Mouse (Mus musculus): ENCODE measurements around the gene Hmx2. TPM values are rescaled to one million over a fixed set of nuclear protein-coding genes. Genes with fewer than 3 reads are reported as not detected.

Hmx2 gene
- total RNA-seq (2021): not detected
- long read RNA-seq, experiment 1, partial matches to known transcripts: 0 of 1 reads
- long read RNA-seq, experiment 1, other reads (novel, unspliced or antisense): 0 of 1 reads
- long read RNA-seq, experiment 2: 0 reads

DNA sequence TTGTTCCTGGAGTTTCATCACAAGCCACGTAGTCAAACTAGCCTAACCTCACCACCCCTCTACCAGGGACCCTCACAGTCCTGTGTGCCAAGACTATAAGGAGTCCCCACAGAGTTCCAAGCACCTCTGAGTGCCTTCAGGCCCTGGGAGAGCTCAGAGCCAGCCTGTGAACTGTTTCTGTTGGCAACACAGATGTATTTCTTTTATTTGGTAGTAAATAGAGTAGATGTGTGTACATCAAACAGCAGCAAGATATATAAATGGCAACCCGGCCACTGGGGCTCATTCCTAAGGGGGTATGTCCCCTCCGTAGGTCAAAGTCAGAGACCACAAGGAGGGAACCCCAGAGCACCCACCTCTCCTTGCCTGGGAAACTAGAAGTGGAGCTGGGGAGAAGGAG, at the start of gene Hmx2:
Gene Hmx2, plus strand, starts transcription at position 301 of the 400 bp plus-strand sequence.
- DNase-seq (ENCODE audit: low spot score in 2 of 2): no peak

GRCm38 (mm10) chr7:131503739-131504138, 44.8 kb upstream of the Hmx2 start:
- no peak for DNase-seq (ENCODE audit: low spot score in 2 of 2)

- DNase-seq (ENCODE audit: low spot score in 2 of 2): peak; percentile 78 to 87
Measured at GRCm38 (mm10) chr7:131539979-131540378, 8.6 kb upstream of the Hmx2 start.

DNA sequence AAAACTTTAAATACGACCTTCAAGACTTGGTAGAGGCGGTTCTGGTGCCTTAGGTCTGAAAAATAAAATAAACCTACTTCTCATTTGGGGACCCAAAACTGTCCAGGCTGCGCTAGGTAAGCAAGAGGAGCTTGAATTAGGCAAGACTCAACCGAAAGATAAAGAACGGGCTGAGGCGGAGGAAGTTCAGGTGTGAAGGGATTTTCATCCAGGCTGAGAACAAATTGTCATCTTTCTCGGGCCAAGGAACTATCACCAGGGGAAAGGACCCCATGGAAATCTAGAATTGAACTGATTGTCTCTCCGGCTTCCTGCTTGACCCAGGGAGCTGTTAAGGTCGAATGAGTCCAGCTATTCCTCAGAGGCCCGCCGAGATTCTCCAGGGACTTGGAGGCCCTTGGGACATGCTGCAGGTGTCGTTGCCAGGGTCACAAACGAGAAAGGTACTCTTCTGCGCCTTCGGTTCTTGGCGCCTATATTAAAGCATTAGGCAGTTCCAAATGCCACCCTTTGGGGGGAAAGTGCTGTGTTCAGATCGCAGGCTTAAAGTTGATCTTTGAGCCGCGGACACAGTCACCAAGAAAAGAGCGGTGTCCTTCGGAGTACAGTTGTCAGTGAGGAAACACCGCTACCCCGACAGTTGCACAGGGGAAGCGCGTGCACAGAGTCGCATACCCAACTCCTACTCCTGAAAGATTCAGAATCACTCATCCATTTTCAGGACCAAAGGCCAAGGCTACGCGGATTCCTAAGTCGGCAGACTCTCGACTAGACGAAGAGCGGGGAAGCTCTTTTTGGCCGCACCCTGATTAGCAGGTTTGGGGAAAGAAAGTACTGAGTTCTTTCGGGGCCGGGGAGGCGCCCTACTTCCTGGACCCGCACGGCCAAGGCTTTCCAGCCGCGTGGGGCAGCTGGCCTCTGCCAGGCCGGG, 7.1 kb upstream of the Hmx2 start:
- no peak for DNase-seq (ENCODE audit: low spot score in 2 of 2)

- DNase-seq (ENCODE audit: low spot score in 2 of 2): no peak
Measured at GRCm38 (mm10) chr7:131542115-131542871, 6.3 kb upstream of the Hmx2 start, which contains the start of gene Hmx3. Hmx3 (plus strand) TSS chr7:131542867.

DNA sequence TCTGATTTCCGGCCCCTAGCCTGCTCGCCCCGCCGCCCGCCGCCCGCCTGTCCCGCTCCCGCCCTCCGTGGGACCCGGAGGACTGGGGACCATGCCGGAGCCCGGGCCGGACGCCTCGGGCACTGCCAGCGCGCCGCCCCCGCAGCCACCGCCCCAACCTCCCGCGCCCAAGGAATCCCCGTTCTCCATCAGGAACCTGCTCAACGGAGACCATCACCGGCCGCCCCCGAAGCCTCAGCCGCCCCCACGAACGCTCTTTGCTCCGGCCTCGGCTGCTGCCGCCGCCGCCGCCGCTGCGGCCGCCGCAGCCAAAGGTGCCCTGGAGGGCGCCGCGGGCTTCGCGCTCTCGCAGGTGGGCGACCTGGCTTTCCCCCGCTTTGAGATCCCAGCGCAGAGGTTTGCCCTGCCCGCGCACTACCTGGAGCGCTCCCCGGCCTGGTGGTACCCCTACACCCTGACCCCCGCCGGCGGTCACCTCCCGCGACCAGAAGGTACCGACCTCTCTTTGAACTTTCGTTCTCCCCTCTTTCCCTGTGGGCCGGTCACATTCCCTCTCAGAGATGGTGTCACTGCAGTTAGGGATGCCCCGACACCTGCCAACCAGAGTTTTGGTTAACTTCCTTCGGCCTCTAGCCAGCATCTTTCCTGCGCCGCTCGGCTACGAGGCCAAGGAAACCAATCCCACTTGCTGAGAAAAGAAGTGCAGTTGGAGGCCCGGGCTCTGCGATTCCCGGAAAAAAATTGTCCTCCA, 5.5 kb upstream of the Hmx2 start:
- no peak for DNase-seq (ENCODE audit: low spot score in 2 of 2)

- DNase-seq (ENCODE audit: low spot score in 2 of 2): no peak
Measured at GRCm38 (mm10) chr7:131543623-131544481, 4.7 kb upstream of the Hmx2 start.

- no peak for DNase-seq (ENCODE audit: low spot score in 2 of 2)
Measured at GRCm38 (mm10) chr7:131544871-131545270, 3.7 kb upstream of the Hmx2 start.

GRCm38 (mm10) chr7:131545701-131546385, 2.7 kb upstream of the Hmx2 start:
- no peak for DNase-seq (ENCODE audit: low spot score in 2 of 2)

DNA sequence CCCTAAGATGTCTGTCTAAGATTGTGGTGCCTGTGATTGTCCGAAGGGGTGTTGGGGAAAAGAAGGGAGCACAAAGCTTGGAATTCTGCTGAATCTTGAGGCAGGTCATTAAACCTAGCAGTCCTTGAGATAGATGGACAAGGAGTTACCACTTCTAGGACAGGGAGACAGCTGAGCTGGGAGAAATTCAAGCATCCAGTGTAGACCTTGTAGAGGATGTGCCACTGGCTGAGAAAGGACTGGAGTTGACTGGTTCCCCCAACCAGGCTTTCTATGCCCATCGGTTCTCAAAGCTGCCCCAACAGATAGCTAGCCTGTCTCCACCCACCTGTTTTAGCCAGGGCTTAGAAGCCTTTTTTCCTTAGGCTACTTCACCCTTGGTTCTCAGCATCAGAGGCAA, 2.1 kb upstream of the Hmx2 start:
- DNase-seq (ENCODE audit: low spot score in 2 of 2): no peak

DNA sequence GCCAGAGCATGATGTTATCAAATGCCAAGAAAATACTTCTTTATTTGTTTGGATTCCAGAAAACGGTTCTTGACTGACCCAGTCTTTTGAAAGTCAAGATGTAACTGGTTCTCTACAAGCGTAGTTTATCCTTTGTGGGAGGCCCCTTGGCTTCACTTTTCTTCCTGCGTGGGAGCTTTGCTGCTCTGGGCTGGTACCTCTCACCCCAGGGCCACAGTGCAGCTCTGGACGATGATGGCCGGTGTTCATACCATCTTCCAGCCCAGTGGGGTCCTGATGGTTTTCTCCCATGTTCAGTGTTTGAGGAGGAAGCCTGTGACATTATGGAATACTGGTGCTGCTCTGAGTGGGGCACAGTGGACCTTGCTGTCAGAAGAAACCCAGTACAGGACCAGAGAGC, 1.1 kb upstream of the Hmx2 start:
- DNase-seq (ENCODE audit: low spot score in 2 of 2): no peak

DNA sequence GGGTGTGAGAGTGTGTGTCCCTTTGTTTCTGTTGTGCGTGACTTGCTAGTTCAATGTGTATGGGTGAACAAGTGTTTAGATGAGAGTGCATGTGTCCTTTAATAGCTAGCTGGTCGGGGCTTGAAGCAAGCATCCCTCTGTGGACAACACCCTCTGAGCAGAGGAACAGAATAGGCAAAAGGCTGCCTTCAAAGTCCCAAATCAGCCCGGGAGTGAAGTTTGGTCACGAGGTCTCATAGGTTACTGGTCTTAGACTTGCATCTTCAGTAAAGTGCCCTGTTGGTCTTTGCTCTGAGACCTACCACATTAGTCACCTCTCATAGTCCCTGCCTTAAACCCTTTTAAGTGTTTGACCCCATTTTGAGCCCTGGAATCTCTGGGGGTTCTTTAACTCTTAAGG, 2.9 kb downstream of the Hmx2 start:
- no peak for DNase-seq (ENCODE audit: low spot score in 2 of 2)

GRCm38 (mm10) chr7:131551931-131552741, 3.6 kb downstream of the Hmx2 start:
- no peak for DNase-seq (ENCODE audit: low spot score in 2 of 2)

DNA sequence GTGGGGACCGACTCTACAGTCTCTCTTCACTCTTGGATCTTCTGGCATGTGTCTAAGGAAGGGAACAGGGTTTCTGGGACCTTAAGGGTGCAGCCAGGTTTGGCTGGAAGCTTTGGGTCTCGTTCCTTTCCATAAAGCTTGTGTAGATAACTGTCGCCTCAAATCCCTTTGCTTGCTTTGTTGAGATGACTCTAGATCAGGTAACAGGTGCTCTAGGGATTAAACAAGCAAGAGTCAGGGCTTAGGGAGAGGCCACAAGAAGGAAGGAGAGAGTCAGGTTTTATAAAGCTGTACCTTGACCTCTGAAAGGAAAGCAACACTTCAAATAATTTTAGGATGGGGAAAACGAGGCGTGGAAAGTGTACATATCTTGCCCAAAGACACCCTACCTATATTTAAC, 4.2 kb downstream of the Hmx2 start:
- DNase-seq (ENCODE audit: low spot score in 2 of 2): no peak

GRCm38 (mm10) chr7:131553771-131554175, 5.2 kb downstream of the Hmx2 start:
- peak in 1 of 2 experiments; percentile 33 for DNase-seq (ENCODE audit: low spot score in 2 of 2)

GRCm38 (mm10) chr7:131554341-131555180, 6.0 kb downstream of the Hmx2 start:
- no peak for DNase-seq (ENCODE audit: low spot score in 2 of 2)

DNA sequence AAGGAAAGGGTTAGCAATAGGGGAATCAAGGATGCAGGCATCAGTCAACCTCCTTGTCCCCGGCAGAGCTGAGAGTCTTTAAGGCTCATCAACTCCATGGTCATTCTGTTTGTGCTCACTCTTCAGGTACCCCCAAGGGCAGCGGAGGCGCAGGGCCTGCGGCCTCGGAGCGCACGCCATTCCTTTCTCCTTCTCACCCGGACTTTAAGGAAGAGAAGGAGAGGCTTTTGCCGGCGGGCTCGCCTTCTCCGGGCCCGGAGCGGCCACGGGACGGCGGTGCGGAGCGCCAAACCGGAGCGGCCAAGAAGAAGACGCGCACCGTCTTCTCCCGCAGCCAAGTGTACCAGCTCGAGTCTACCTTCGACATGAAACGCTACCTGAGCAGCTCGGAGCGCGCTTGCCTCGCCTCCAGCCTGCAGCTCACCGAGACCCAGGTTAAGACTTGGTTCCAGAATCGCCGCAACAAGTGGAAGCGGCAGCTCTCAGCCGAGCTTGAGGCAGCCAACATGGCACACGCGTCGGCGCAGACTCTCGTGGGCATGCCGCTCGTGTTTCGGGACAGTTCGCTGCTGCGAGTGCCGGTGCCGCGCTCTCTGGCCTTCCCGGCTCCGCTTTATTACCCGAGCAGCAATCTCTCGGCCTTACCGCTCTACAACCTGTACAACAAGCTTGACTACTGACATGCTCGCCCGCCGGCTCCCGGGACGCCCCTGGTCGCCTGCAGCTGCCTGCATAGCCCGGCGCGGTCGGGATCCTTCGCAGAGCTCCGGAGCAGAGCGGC, 6.9 kb downstream of the Hmx2 start:
- DNase-seq (ENCODE audit: low spot score in 2 of 2): no peak
